Mouse (Mus musculus) brain, embryonic 14.5 days (tissue): Measurements from ENCODE around the gene Dclre1a.

Experiments
- CTCF ChIP-seq: fragments of 200-500 bp; IDR thresholded peaks from 2 replicates; pipeline ENCODE4 v1.5.1; 2012; ENCODE audit warnings: inconsistent platforms, mild to moderate bottlenecking, moderate library complexity, borderline replicate concordance; ENCODE audit not compliant: insufficient read depth, insufficient read length; ENCODE audit errors: extremely low read depth
- POLR2A ChIP-seq: fragments of 200-500 bp; IDR thresholded peaks from 2 replicates; pipeline ENCODE4 v1.6.1; 2012; ENCODE audit warnings: mild to moderate bottlenecking, inconsistent platforms, borderline replicate concordance; ENCODE audit not compliant: poor library complexity, insufficient read depth, insufficient read length, severe bottlenecking; ENCODE audit errors: extremely low read depth

DNA sequence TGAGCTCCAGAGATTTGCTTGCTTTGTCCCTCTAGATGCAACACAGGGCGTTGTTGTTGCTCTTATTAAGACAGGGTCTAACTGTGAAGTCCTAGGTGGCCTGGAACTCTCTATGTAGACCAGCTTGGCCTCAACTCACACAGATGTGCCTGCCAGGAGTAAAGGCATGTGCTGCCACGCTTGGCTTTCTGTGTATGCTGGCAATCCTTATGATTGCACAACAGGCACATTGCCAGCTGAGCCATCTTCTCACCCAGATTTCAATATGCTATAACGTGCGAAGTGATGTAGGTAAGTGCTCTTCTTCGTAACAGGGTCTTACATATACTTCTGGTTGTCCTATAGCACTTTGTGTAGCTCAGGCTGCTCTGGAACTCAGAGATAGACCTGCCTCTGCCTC is 23.9 kb upstream of the Dclre1a start:
- TF ChIP-seq POLR2A (no peak), CTCF (no peak)
